Mouse (Mus musculus): ENCODE data around the gene Kif14. TPM values are rescaled to one million over a fixed set of nuclear protein-coding genes. Genes with fewer than 3 reads are reported as not detected.

Kif14 gene
- total and polyA plus RNA-seq, 3 experiments: 6.5 to 15.8 TPM; not detected in 1

DNA sequence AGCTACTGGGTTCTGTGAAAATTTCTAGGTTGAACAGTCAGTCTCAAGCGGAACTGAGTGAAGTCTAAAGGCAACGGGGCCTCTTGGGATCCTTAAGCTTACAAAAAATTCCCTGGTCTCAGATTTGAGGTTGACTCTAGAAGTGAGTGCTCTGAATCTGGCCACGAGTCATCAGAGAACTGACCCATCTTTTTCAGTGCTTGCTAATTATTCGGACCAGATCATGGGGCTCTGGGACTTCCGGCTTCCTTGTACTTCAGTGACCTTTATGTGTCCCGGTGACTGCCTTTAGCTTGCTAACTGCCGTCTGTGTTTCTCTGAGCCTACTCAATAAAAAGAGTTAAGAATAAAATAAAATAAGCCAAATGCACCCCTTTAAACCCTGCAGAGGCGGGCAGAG lies 103.1 kb downstream of the Kif14 start:
- no peak for DNase-seq (ENCODE audit: low read depth, low spot score)
- H3K4me1 ChIP-seq (ENCODE audit: control insufficient read depth in 1 of 2, insufficient read depth in 2 of 2, low read length in 2 of 2): no peaks in the 10 kb centered on the region; a peak in 1 of 4 replicates
- no peaks in the 10 kb centered on the region for H3K79me2 ChIP-seq (ENCODE audit: control insufficient read depth, insufficient read depth, low read length, poor library complexity)
- TF ChIP-seq MAX (IDR thresholded peaks at IDR 0.05; ENCODE audit: low read length) (no peak), MAZ (IDR thresholded peaks at IDR 0.05; ENCODE audit: low read depth, low read length) (no peak), HCFC1 (IDR thresholded peaks at IDR 0.05; ENCODE audit: low read depth, low read length) (no peak), MYC (IDR thresholded peaks at IDR 0.05; ENCODE audit: low read depth, low read length) (no peak), E2F4 (IDR thresholded peaks at IDR 0.05; ENCODE audit: borderline replicate concordance, low read depth, low read length) (no peak), POLR2A (IDR thresholded peaks at IDR 0.05; ENCODE audit: control insufficient read depth in 1 of 2, insufficient read depth in 1 of 2, low read depth in 1 of 2, low read length in 2 of 2, poor library complexity in 1 of 2) (no peak), TCF12 (IDR thresholded peaks at IDR 0.05; ENCODE audit: low read depth, low read length) (no peak)
- H3K27me3 ChIP-seq (ENCODE audit: control insufficient read depth in 1 of 2, insufficient read depth in 2 of 2, low read length in 2 of 2): no peaks in the 10 kb centered on the region; a peak in 1 of 4 replicates
- no peak overlapping the region for H3K9ac ChIP-seq (ENCODE audit: control insufficient read depth, low read depth, low read length, poor library complexity, severe bottlenecking)
- no peak overlapping the region for H3K27ac ChIP-seq (ENCODE audit: control insufficient read depth, low read depth, low read length)
- no peaks in the 10 kb centered on the region for H3K36me3 ChIP-seq (ENCODE audit: control insufficient read depth in 1 of 2, insufficient read depth in 2 of 2, low read length in 2 of 2)
- no peaks in the 10 kb centered on the region for H3K9me3 ChIP-seq (replicated peaks; ENCODE audit: insufficient read depth, low read length)
- H3K4me3 ChIP-seq (ENCODE audit: control insufficient read depth in 1 of 2, insufficient read depth in 1 of 2, low read depth in 2 of 2, low read length in 2 of 2): no peak overlapping the region

DNA sequence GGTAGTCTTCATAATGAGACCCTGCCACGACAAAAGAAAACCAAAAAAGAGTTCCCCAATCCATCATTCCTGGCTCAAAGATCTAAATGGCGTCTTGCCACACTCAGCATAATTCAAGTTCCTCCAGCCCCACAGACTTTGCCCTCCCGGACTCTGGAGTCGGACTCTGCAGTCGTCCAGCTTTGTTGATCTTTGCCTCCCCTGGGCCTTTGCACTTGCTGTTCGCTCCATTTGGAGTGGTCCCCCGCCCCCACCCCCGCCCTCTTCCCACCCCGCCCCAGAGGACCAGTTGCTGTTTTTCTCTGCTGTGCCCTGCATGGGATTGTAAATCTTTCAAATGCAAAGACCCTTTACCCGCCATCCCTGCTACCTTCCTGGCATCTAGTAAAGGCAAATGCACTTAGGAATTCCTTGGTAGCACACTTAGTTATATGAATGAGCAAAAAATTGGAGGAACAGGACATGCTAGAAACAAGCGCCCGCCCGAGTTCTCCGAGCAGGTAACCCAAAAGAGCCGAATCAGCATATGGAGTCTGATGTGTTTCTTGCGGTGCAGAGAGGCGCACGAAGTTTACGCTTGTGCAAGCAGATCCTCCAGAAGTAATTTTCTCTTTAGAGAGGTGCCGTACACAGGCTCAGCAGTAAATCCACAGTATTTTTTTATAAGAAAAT lies 103.6 kb downstream of the Kif14 start:
- DNase-seq (ENCODE audit: low read depth, low spot score): no peak
- Histone ChIP-seq H3K27ac (ENCODE audit: control insufficient read depth, low read depth, low read length) (no peak overlapping the region), H3K9ac (ENCODE audit: control insufficient read depth, low read depth, low read length, poor library complexity, severe bottlenecking) (no peak overlapping the region), H3K4me3 (ENCODE audit: control insufficient read depth in 1 of 2, insufficient read depth in 1 of 2, low read depth in 2 of 2, low read length in 2 of 2) (no peak overlapping the region), H3K27me3 (ENCODE audit: control insufficient read depth in 1 of 2, insufficient read depth in 2 of 2, low read length in 2 of 2) (no peaks in the 10 kb centered on the region; a peak in 1 of 4 replicates), H3K79me2 (ENCODE audit: control insufficient read depth, insufficient read depth, low read length, poor library complexity) (no peaks in the 10 kb centered on the region), H3K4me1 (ENCODE audit: control insufficient read depth in 1 of 2, insufficient read depth in 2 of 2, low read length in 2 of 2) (no peaks in the 10 kb centered on the region; a peak in 1 of 4 replicates), H3K36me3 (ENCODE audit: control insufficient read depth in 1 of 2, insufficient read depth in 2 of 2, low read length in 2 of 2) (no peaks in the 10 kb centered on the region), H3K9me3 (replicated peaks; ENCODE audit: insufficient read depth, low read length) (no peaks in the 10 kb centered on the region)
- TF ChIP-seq RAD21 (IDR thresholded peaks at IDR 0.05; ENCODE audit: low read depth, low read length) (no peak), ZMIZ1 (IDR thresholded peaks at IDR 0.05; ENCODE audit: low read depth, low read length) (no peak), UBTF (IDR thresholded peaks at IDR 0.05; ENCODE audit: borderline replicate concordance, insufficient read depth, low read depth, low read length) (no peak), USF1 (IDR thresholded peaks at IDR 0.05; ENCODE audit: low read depth, low read length) (no peak), GATA1 (IDR thresholded peaks at IDR 0.05; ENCODE audit: low read depth, low read length) (no peak)

DNA sequence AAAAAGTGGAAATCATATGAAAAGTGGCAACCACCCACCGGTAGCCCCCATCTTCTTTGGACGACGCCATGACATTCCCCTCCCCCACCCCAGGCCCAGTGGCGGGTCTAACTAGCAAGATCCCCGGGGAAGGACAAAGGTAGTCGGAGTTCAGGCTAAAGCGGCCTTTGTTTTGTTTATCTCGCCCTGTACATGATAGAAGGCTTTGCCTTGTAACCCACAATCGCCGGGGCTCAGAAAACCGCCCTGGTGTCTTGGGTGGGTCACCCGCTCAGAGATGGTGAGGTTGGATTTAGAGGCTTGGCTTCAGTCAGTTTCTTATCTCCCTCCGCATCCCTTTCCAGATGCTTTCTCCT lies 104.1 kb downstream of the Kif14 start:
- Histone ChIP-seq H3K9ac (ENCODE audit: control insufficient read depth, low read depth, low read length, poor library complexity, severe bottlenecking) (no peak overlapping the region), H3K4me1 (ENCODE audit: control insufficient read depth in 1 of 2, insufficient read depth in 2 of 2, low read length in 2 of 2) (no peaks in the 10 kb centered on the region; a peak in 1 of 4 replicates), H3K9me3 (replicated peaks; ENCODE audit: insufficient read depth, low read length) (no peaks in the 10 kb centered on the region), H3K79me2 (ENCODE audit: control insufficient read depth, insufficient read depth, low read length, poor library complexity) (no peaks in the 10 kb centered on the region), H3K27ac (ENCODE audit: control insufficient read depth, low read depth, low read length) (no peak overlapping the region), H3K4me3 (ENCODE audit: control insufficient read depth in 1 of 2, insufficient read depth in 1 of 2, low read depth in 2 of 2, low read length in 2 of 2) (no peak overlapping the region), H3K27me3 (ENCODE audit: control insufficient read depth in 1 of 2, insufficient read depth in 2 of 2, low read length in 2 of 2) (no peaks in the 10 kb centered on the region; a peak in 1 of 4 replicates), H3K36me3 (ENCODE audit: control insufficient read depth in 1 of 2, insufficient read depth in 2 of 2, low read length in 2 of 2) (no peaks in the 10 kb centered on the region)
- TF ChIP-seq NRF1 (IDR thresholded peaks at IDR 0.05; ENCODE audit: insufficient read depth, low read depth, low read length, poor library complexity, severe bottlenecking): no peak
- TF ChIP-seq NELFE (IDR thresholded peaks at IDR 0.05; ENCODE audit: low read depth, low read length): no peak
- TF ChIP-seq CTCF (IDR thresholded peaks at IDR 0.05 in 2 of 3, conservative IDR thresholded peaks at IDR 0.05 in 1 of 3; ENCODE audit: control insufficient read depth in 1 of 3, insufficient read depth in 1 of 3, low read depth in 2 of 3, low read length in 3 of 3, poor library complexity in 1 of 3, severe bottlenecking in 1 of 3): no peak
- TF ChIP-seq POLR2AphosphoS2 (IDR thresholded peaks at IDR 0.05; ENCODE audit: low read length): no peak
- TF ChIP-seq MXI1 (IDR thresholded peaks at IDR 0.05; ENCODE audit: low read depth, low read length): no peak
- no peak for TF ChIP-seq MAFK (IDR thresholded peaks at IDR 0.05; ENCODE audit: borderline replicate concordance, low read depth, low read length)
- TF ChIP-seq RAD21 (IDR thresholded peaks at IDR 0.05; ENCODE audit: low read depth, low read length): no peak
- no peak for TF ChIP-seq KAT2A (conservative IDR thresholded peaks at IDR 0.05; ENCODE audit: low read depth, low read length)
- no peak for TF ChIP-seq MYB (IDR thresholded peaks at IDR 0.05; ENCODE audit: low read depth, low read length)
- no peak for TF ChIP-seq GATA1 (IDR thresholded peaks at IDR 0.05; ENCODE audit: low read depth, low read length)
- no peak for TF ChIP-seq USF1 (IDR thresholded peaks at IDR 0.05; ENCODE audit: low read depth, low read length)
- TF ChIP-seq UBTF (IDR thresholded peaks at IDR 0.05; ENCODE audit: borderline replicate concordance, insufficient read depth, low read depth, low read length): no peak
- no peak for TF ChIP-seq MAX (IDR thresholded peaks at IDR 0.05; ENCODE audit: low read length)
- no peak for TF ChIP-seq EP300 (IDR thresholded peaks at IDR 0.05; ENCODE audit: low read depth in 1 of 2, low read length in 2 of 2)
- no peak for TF ChIP-seq MAZ (IDR thresholded peaks at IDR 0.05; ENCODE audit: low read depth, low read length)
- TF ChIP-seq CHD2 (IDR thresholded peaks at IDR 0.05; ENCODE audit: low read length): no peak
- TF ChIP-seq MYC (IDR thresholded peaks at IDR 0.05; ENCODE audit: low read depth, low read length): no peak
- TF ChIP-seq MEF2A (IDR thresholded peaks at IDR 0.05; ENCODE audit: extremely low read depth, insufficient replicate concordance, low read depth, low read length, poor library complexity, severe bottlenecking): no peak
- TF ChIP-seq CHD1 (IDR thresholded peaks at IDR 0.05; ENCODE audit: low read depth, low read length): no peak
- no peak for TF ChIP-seq TAL1 (IDR thresholded peaks at IDR 0.05; ENCODE audit: low read length)
- no peak for DNase-seq (ENCODE audit: low read depth, low spot score)
